Mouse (Mus musculus) right cerebral cortex, postnatal 36 days (tissue): ENCODE results near the gene Ncbp1.

Source experiments
- DNase-seq, 2 experiments: peaks; one replicate each; pipeline ENCODE4 v3.0.0; 2022; ENCODE audit warnings: low spot score in 2 of 2, mixed read lengths in 1 of 2

Ncbp1 gene

GRCm38 (mm10) chr4:46138287-46139222, at the start of gene Ncbp1, which contains the start of gene Tstd2:
Ncbp1 (plus strand) TSS chr4:46138613.
Tstd2 (minus strand) TSS chr4:46138694.
- peak; percentile 82 to 87 for DNase-seq

DNA sequence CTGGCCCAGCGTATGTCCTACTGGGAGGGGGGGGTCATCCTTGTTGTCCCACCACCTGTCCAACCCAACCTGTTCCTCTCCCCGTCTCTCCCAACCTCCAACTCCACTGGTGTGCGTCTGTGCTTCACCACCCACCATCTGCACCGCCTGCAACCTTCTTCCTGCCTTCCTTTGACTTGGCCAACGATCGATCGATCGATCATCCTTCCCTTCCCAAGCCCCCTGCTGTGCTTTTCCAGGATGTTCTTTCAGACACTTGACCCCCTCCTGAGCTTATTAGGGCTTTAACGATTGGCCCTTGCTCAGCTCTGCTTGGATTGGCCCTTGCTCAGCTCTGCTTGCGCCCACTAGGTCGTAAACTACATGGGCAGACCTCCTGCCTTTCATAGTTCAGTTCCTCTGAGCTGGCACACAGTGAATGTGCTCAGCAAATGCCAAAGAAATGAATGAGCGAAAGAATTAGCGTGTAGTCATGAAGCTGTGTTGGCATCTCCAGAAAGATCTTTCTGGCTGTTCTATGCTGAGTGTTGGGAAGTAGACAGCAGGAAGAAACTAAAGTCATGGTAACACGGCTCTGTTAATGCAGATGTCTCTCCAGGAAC, 48.8 kb upstream of the Ncbp1 start:
- DNase-seq, result no peak

DNA sequence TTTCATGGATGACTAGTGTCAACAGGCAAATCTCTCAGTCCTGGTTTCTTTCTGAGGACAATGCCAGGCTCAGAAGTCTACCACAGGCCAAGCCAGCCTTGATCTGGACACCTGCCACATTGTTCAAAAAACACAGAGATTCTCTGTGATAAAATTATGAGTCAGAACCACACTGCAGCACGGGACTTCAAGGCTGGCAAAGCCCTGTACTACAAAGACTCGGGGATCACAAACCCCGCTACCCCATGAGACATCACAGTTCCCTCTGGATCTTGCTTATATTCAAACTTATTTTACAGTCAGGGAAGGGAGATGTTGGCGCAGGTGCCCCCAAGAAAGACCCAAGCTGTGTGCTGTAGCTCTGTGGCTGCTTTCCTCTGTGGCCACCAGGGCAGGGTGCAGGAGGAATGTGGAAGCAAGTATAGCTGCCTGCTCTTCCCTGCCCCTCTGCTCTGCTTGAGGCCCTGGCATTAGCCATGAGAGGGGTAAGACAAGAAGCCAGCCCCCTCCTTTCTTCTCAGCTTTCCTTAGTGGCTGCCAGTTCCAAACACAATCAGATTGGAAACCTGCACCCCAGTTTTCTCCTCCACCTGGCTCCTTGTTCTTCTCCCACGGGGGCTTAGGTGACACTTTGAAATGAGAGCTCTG, 45.9 kb upstream of the Ncbp1 start:
- DNase-seq, result peak; percentile 32 to 36

DNA sequence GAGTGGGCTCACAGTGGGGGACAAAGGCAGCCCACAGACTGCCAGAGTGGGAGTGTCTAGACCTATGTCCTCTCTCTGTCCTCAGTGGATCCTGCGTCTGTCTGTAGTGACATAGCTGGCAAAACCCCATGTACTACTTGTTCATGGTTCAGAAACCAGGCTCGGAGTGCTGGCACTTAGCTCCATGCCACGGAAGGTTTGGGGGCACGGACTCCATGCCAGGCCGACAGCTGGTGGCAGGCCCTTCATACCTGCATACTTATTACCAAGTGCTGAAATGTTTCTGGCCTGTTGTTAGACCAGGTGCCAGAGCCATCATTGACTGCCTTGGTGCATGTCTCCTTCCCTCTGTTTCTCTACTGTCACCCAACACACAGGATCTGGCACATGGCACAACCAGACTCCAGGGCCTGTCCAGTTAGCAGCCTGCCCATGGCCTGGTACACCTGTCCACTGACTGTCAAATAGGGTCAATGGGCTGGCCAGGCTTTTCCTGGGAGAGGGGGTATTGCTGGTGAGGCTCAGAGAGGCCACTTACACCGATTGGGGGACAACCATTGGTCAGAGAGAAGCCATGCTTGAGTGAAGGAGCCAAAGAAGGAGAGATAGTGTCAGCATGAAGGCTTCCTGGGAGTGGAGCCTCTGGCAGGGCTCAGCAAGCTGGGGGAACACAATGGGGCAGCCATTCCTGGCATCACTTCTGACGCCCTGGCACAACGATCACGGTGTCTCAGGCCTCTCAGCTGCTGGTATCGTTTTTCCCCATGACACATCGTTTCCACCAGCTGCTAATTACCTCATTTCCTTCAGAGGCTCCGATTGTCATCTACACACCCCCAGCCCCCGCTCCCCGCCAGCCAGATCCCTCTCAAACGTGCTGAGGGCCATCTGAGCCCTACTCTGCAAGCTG, 43.2 kb upstream of the Ncbp1 start:
- DNase-seq, result peak in 1 of 2 experiments; percentile 29

GRCm38 (mm10) chr4:46095826-46096159, 42.6 kb upstream of the Ncbp1 start:
- DNase-seq, result no peak

DNA sequence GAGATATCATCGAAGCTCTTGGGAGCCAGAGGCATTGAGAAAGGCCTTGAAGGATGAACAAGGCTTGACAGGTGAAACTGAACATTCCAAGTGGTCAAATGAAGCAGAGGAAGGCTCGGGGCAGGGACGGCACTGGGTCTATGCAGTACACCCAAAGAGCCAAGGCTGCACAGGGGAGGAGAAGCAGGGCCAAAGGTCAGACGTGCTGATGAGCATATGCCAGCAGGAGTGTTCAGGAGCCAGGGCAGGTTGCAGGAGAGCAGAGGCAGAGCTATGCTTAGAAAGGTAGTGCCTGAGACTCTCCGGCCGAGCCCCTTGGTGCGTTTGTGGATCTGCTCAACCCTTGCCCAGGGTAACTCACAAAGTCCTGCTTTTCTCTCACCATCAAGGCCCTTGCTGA, 41.9 kb upstream of the Ncbp1 start:
- DNase-seq, result no peak

GRCm38 (mm10) chr4:46097591-46097990, 40.8 kb upstream of the Ncbp1 start:
- no peak for DNase-seq

- no peak for DNase-seq
Observed at GRCm38 (mm10) chr4:46099132-46099531, 39.3 kb upstream of the Ncbp1 start.

DNA sequence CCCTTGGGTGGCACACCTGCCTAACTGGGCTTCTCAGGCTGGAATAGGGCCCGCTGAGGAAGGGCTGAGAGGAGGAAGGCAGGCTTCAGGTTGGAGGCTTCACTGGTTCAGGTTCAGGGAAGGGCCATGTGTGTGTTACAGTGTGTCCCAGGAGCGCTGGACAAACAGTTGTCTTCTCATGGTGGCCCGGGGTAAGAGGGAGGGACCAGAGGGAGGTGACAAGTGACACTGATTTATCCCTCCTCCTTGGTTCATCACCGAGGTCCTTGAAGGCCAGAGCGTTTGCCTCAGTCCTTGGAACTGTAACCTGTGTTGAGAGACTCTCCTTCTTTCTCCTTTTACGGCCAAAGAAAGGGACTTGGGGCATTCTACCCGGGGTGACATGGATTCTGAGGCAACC, 37.9 kb upstream of the Ncbp1 start:
- DNase-seq, result no peak

DNA sequence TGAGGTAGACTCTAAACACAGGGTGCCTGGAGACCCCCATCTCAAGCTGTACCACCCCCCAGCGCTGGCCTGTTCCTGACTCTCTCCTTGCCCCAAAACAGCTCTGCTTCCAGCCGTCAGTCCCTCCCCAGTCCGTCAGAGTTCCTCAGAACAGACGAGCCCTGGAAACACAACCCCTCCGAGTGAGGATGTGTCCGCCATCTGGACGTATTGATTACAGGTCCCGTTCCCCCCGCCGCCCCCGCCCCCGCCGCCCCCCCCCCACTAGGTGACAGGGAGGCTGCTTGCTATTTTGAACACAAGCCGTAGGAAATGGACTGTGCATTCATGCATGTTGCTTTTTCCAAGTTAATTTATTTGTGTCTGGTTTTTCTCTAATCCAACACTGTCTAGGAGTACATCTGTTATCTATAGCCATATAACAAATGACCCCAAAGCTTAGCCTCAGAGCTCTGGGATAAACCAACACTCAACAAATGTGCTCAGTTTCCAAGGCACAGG, 37.2 kb upstream of the Ncbp1 start:
- DNase-seq, result no peak

DNA sequence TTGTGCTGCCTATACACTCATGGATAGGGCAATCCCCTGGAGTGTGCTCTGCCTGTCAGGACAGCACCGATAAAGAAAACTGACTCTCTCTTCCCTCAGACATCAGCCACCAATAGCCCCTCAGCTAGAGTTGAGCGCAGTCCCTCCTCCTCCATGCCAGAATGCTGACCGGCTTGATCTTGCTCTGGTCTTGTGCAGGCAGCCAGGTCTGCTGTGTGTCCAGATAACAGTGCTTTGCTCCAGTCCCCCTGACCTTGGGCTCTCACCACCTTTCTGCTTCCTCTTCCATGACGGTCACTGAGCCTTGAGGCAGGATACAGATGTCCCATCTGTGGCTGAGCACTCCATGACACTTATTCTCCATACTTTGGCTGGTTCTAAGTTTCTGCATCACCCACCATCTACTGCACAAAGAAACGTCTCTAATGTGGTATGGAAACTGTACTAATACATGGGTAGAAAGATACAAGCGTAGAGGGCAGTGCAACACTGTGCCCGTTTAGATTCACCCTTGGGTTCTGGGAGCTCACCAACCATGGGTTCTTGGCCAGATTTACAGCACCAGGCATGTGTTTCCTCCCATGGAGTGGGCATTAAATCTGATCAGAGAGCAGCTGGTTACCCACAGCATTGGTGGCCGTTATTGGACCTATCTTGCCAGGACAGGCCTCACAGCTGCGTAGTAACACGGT, 36.2 kb upstream of the Ncbp1 start:
- no peak for DNase-seq

DNA sequence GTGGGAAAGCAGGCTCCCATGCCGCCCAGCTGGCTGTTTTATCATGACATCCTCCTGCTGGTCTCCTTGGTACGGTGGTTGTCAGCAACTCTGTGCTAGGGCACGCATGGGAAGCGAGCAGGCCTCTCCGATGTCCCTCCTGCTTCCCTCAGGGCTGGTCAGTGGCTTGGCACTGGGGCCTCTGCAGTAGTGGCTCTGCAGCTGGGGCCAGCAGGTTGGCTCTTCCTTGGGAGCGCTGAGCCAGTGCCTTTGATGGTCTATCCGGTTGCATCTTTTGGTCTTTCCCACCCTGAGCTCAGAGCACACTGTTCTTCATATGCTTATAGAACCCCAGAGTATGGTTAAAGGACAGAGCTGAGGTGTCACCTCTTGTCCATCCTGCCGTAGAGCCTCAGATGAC, 28.3 kb upstream of the Ncbp1 start:
- DNase-seq, result no peak

- DNase-seq, result no peak
Observed at GRCm38 (mm10) chr4:46111361-46111760, 27.1 kb upstream of the Ncbp1 start.

GRCm38 (mm10) chr4:46115308-46115707, 23.1 kb upstream of the Ncbp1 start:
- no peak for DNase-seq

DNA sequence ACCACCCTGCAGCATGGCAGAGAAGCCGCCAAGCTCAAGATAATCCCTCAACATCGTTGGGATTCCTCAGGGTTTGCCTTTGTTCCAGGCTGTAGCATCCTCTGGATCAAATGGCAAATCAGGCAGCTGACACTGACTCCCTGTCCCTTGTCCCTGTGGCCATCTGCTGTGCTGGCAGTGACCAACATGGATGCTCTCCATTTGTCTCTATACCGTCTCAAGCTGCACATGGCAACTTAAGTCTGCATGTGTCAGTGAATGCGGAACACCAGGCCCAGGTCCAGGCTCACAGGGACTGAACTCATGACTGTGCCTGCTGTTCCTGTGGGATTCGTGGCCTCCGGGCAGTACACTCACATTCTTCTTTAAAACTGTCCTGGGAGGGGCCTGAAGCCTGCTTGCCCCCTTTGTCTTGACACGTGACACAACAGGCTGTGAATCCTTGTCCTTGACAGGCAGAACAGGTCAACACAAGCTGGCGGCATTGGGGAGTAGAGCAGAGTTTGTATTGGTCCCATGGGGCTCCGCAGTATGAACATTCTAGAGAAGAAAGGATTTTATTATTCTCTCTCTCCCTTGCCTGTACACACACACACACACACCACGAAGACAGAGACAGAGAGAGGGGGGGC, 21.8 kb upstream of the Ncbp1 start:
- DNase-seq, result no peak

GRCm38 (mm10) chr4:46117536-46117935, 20.9 kb upstream of the Ncbp1 start:
- no peak for DNase-seq

DNA sequence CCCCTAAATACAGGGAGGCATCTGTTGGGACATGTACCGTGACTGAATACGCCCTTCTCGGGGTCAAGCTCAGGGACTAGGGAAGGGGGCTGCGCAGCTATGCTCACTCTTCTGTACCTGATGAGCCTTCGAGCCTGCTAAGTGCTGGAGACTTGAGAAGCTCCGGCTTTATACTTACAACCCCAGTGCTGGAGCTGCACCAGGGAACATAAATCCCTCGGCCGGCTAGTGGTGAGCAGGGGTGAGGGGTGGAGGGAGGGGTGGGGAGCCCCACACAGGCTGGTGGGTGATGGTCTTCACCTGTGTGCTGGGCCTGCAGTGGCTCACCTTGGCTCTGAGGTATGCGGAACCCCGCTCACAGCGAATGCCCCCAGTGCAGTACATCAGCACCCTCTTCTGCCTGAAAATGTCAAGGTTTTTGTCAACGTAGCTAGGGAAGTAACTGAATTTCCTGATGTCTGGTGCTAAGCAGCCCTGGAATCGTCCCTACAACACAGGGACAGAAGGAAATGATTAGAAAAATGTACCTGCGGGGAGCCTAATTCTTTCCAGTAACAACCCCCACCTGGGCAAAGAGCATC, 18.8 kb upstream of the Ncbp1 start:
- DNase-seq, result no peak

DNA sequence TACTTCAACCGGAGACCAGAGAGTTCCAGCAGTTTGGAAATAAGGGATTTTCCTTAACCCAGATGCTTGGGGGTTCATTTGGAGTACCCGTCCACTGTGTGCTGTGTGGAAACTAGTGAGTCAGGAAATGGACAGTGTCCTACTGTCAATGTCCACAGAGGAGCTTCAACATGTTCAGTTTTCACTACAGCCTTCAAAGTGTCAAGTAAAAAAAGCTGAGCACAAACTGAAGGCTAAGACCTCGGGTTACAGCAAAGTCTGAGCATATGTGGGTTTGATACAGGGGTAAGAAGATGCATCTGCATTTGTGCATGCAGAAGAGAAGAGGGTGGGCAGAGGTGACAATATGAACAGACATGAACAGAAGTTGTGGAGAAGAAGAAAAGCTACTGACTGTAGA, 17.6 kb upstream of the Ncbp1 start:
- DNase-seq, result no peak

DNA sequence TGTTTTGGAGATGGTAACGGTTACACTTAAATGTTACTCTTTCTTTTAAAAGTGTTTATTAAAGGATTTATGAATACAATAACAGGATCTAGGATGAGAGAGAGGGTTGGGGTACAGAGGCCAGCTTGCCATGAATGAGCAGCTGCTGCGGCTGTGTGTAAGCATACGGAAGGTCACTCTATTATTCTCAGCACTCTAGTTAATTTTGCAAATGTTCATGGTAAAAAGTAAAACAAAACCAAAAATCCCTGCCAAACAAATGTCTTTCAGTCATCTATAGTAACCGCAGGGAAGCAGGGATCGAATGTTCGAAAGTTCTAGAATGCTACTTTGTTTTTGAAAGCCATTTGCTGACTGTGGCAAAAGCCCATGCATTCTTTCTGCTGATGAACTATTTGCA, 15.1 kb upstream of the Ncbp1 start:
- DNase-seq, result no peak

- DNase-seq, result peak; percentile 67 to 73
Observed at GRCm38 (mm10) chr4:46126541-46126940, 11.9 kb upstream of the Ncbp1 start.
